Mouse (Mus musculus) small intestine, adult 2 months (tissue): Measurements from ENCODE around the gene Sucla2. TPM values are rescaled to one million over a fixed set of nuclear protein-coding genes. Genes with fewer than 3 reads are reported as not detected.

Experiments
- H3K27ac ChIP-seq: fragments of 200-500 bp; 2 replicates; pipeline ENCODE4 v1.5.1; 2012; ENCODE audit warnings: low read depth, low read length, control low read depth, inconsistent platforms; ENCODE audit not compliant: insufficient read depth
- H3K27me3 ChIP-seq: fragments of 200-500 bp; 2 replicates; pipeline ENCODE4 v1.6.1; 2012; ENCODE audit warnings: mild to moderate bottlenecking, moderate library complexity, low read length, inconsistent platforms; ENCODE audit not compliant: control insufficient read depth, insufficient read depth
- H3K36me3 ChIP-seq: fragments of 200-500 bp; 2 replicates; pipeline ENCODE4 v1.6.1; 2012; ENCODE audit warnings: mild to moderate bottlenecking, low read length, control low read depth, inconsistent platforms; ENCODE audit not compliant: control insufficient read depth, insufficient read depth
- H3K4me1 ChIP-seq: fragments of 200-500 bp; 2 replicates; pipeline ENCODE4 v1.6.1; 2012; ENCODE audit warnings: low read length, inconsistent platforms, mixed read lengths; ENCODE audit not compliant: control insufficient read depth, insufficient read depth, insufficient read length
- H3K4me3 ChIP-seq: fragments of 200-500 bp; 2 replicates; pipeline ENCODE4 v1.5.1; 2012; ENCODE audit warnings: low read depth, mild to moderate bottlenecking, control low read depth, inconsistent platforms, low read length, moderate library complexity
- CTCF ChIP-seq: fragments of 200-500 bp; IDR thresholded peaks from 2 replicates; pipeline ENCODE4 v1.5.1; 2012; ENCODE audit warnings: low read depth, mild to moderate bottlenecking, control low read depth, inconsistent platforms, low read length, moderate library complexity, mixed read lengths; ENCODE audit not compliant: insufficient replicate concordance, insufficient read length; ENCODE audit errors: extremely low read depth
- POLR2A ChIP-seq: fragments of 200-500 bp; IDR thresholded peaks from 2 replicates; pipeline ENCODE4 v1.6.1; 2012; ENCODE audit warnings: low read depth, mild to moderate bottlenecking, control low read depth, inconsistent platforms, low read length, moderate library complexity
- WGBS: fragments of 180-500 bp; shearing (Covaris S2); methylation state at CpG from one replicate; pipeline ENCODE4 v1.1.7; 2018; 5-methylcytosine and 5-hydroxymethylcytosine counted together
- polyA plus RNA-seq: library from polyadenylated mRNA; depleted of rRNA; stranded (reverse); fragments of >200 nt; gene quantifications from 2 replicates; pipeline ENCODE4 v1.2.3, GENCODE M21; 2012; rRNA removed

Sucla2 gene
- polyA plus RNA-seq, 1 experiment: 17.4 TPM

- TF ChIP-seq CTCF (no peak), POLR2A (no peak)
- WGBS: 93% methylated on average over 3 of the region's 3 CpGs
- no peaks in the 10 kb centered on the region for H3K36me3 ChIP-seq
Measured at GRCm38 (mm10) chr14:73634356-73634755, 109.2 kb downstream of the Sucla2 start.

GRCm38 (mm10) chr14:73637460-73637859 lies 112.3 kb downstream of the Sucla2 start:
- H3K27ac ChIP-seq: no peak overlapping the region
- H3K36me3 ChIP-seq: no peaks in the 10 kb centered on the region
- H3K4me3 ChIP-seq: no peak overlapping the region
- no peaks in the 10 kb centered on the region for H3K27me3 ChIP-seq
- no peak for TF ChIP-seq POLR2A
- peak; percentile 39; the same call in 1 of the 2 replicates for TF ChIP-seq CTCF
- H3K4me1 ChIP-seq: no peaks in the 10 kb centered on the region

More at GRCm38 (mm10) chr14:73634356-73634755, 109.2 kb downstream of the Sucla2 start:
- Histone ChIP-seq H3K4me1 (peaks cover 9% of the 10 kb centered on the region; the same call in 1 of the 2 replicates), H3K27ac (no peak overlapping the region), H3K4me3 (no peak overlapping the region), H3K27me3 (no peaks in the 10 kb centered on the region)

Other genes with a start within 250 kb of the Sucla2 start
- 1.0 and 2.9 TPM in 2 replicates for gene Rb1, start 199.5 kb upstream of the Sucla2 start, polyA plus RNA-seq
- gene Itm2b, start 140.0 kb upstream of the Sucla2 start, polyA plus RNA-seq: 515 and 990 TPM in 2 replicates
- gene Med4, start 15.3 kb upstream of the Sucla2 start, polyA plus RNA-seq: 4.5 and 8.7 TPM in 2 replicates
- gene Nudt15, start 22.9 kb downstream of the Sucla2 start, polyA plus RNA-seq: 0.15 and 0.42 TPM in 2 replicates
- not detected in 2 replicates for gene Gm21750, start 135.9 kb downstream of the Sucla2 start, polyA plus RNA-seq